Mouse (Mus musculus) myocyte (in vitro differentiated cells): ENCODE results near the gene Tnfrsf13c.

Experiments
- CEBPB ChIP-seq: IDR thresholded peaks from 2 replicates; pipeline ENCODE4 v1.6.1; 2011; ENCODE audit warnings: mild to moderate bottlenecking, moderate library complexity; ENCODE audit not compliant: poor library complexity, insufficient read depth, severe bottlenecking
- E2F4 ChIP-seq: IDR thresholded peaks from one replicate; pipeline ENCODE4 v1.6.1; 2011; ENCODE audit warnings: mild to moderate bottlenecking, control low read depth, moderate library complexity; ENCODE audit not compliant: insufficient read depth
- MAX ChIP-seq: IDR thresholded peaks from one replicate; pipeline ENCODE4 v1.6.1; 2011; ENCODE audit warnings: low read depth, mild to moderate bottlenecking, control low read depth
- MYOD1 ChIP-seq, 3 experiments: IDR thresholded peaks; one replicate each; pipeline ENCODE4 v1.6.1; 2011; ENCODE audit warnings: control low read depth in 2 of 3, low read depth in 2 of 3, mild to moderate bottlenecking in 2 of 3, moderate library complexity in 1 of 3; ENCODE audit not compliant: insufficient read length in 2 of 3, control insufficient read depth in 1 of 3
- MYOG ChIP-seq, 3 experiments: IDR thresholded peaks; one replicate each; pipeline ENCODE4 v1.6.1; 2011; ENCODE audit warnings: control low read depth in 2 of 3, low read depth in 2 of 3, mild to moderate bottlenecking in 2 of 3; ENCODE audit not compliant: insufficient read length in 2 of 3, control insufficient read depth in 1 of 3, insufficient read depth in 1 of 3
- POLR2A ChIP-seq: IDR thresholded peaks from one replicate; pipeline ENCODE4 v1.6.1; 2011; ENCODE audit warnings: low read depth, mild to moderate bottlenecking, control low read depth, moderate library complexity; ENCODE audit not compliant: insufficient read length
- POLR2AphosphoS2 ChIP-seq: IDR thresholded peaks from one replicate; pipeline ENCODE4 v1.6.1; 2011; ENCODE audit warnings: low read depth, control low read depth; ENCODE audit not compliant: insufficient read length
- REST ChIP-seq: IDR thresholded peaks from one replicate; pipeline ENCODE4 v1.6.1; 2011; ENCODE audit warnings: mild to moderate bottlenecking, control low read depth, moderate library complexity; ENCODE audit not compliant: insufficient read depth, insufficient read length
- SRF ChIP-seq: IDR thresholded peaks from one replicate; pipeline ENCODE4 v1.6.1; 2011; ENCODE audit warnings: low read depth; ENCODE audit not compliant: control insufficient read depth, insufficient read length
- TCF12 ChIP-seq: IDR thresholded peaks from one replicate; pipeline ENCODE4 v1.6.1; 2011; ENCODE audit warnings: mild to moderate bottlenecking, control low read depth; ENCODE audit not compliant: poor library complexity, insufficient read depth, severe bottlenecking
- TCF3 ChIP-seq: IDR thresholded peaks from one replicate; pipeline ENCODE4 v1.6.1; 2011; ENCODE audit warnings: low read depth, control low read depth; ENCODE audit not compliant: insufficient read length
- USF1 ChIP-seq: IDR thresholded peaks from one replicate; pipeline ENCODE4 v1.6.1; 2011; ENCODE audit warnings: low read depth, mild to moderate bottlenecking, control low read depth, moderate library complexity

DNA sequence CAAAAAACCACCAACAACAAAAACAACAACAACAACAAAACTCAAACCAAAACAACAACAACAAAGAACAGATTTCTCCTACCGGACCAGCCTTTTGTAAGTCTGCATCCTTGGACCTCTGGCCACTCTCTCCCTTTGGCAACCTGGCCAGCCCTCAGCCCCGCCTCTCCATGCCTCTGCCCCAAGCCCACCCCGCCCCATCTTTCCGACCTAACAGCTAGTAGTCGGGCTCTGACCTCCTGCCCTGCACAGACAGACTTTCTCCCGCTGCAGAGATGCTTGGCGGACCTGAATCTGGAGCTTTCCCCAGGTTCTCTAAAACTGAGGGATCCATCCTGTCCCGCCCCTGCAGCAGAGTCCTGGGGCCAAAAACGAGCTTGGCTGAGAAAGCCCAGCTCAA, 6.2 kb downstream of the Tnfrsf13c start:
- TF ChIP-seq MYOG (IDR thresholded peaks at IDR 0.05; ENCODE audit: control insufficient read depth in 1 of 3, insufficient read depth in 1 of 3, insufficient read length in 2 of 3, low read depth in 2 of 3) (no peak), POLR2A (no peak), USF1 (no peak), TCF12 (no peak), MAX (no peak), TCF3 (no peak), E2F4 (no peak), MYOD1 (IDR thresholded peaks at IDR 0.05; ENCODE audit: control insufficient read depth in 1 of 3, insufficient read length in 2 of 3, low read depth in 2 of 3) (no peak), POLR2AphosphoS2 (no peak), REST (no peak), SRF (no peak), CEBPB (no peak)
